Mouse (Mus musculus): ENCODE data around the gene Nacc1.
A peak's percentile ranks its signal among the peaks of the same experiment; 100 is the strongest.

Gene Nacc1

GRCm38 (mm10) chr8:84663483-84664327, 24.0 kb downstream of the Nacc1 start:
- DNase-seq (ENCODE audit: extremely low read depth, low read depth), result peak; percentile 95

DNA sequence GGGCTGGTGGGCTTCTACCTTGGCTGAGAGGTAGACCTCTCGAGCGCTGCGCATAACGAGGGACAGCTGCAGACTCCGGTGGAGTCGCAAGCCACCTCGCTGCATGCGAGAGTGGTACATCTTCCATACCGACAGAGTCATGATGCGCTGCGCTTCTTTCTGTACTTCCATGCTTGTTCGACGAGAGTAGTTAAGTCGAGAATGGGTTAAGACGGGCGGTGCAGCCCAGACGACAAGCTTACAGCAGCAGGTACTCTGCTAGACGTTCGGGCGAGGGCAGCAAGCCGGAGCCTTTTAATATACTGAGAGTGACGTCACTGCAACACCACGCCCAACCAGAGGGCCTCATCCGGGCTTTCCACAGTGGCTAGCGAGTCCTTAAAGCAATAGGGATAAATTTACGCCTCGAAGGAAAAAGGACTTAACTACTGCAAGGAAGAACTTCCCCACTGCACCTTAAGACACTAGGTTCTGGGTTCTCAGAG, 25.0 kb downstream of the Nacc1 start, which contains the start of gene Ier2:
TSS of gene Ier2 (minus strand) at position 272 of the 485 bp plus-strand sequence.
- peak; percentile 93 for DNase-seq (ENCODE audit: extremely low read depth, low read depth)

DNA sequence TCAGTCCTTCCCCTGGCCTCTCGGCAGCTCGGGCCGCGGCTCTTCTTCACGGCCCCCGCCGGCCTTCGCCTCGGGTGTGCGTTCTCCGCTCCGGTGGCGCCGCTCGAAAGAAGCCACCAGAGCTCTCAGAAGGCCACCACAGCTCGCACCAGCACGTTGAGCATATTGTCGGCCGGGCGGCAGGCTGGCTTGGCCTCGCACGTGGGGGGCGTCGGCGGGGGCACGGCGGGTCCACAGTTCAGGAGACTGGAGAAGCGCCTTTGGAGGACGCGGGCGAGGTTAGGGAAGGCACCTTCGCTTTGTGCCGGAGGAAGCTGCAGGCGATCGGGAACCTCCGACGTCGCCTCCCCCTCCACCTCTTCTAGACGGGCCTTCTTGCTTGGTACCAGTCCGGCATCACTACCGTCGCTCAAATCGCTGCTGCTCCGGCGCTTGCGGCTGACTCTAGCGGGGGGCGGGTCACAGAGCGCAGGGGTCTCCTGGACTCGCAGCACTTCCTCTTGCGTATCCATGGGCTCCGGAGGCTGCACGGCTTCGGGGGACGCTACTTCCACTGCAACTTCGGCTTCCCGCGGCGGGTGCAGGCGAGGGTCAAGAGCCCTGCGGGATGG, 25.6 kb downstream of the Nacc1 start:
- no peak for DNase-seq (ENCODE audit: extremely low read depth, low read depth)

- DNase-seq (ENCODE audit: extremely low read depth, low read depth), result no peak
Measured at GRCm38 (mm10) chr8:84661458-84661871, 26.2 kb downstream of the Nacc1 start.

DNA sequence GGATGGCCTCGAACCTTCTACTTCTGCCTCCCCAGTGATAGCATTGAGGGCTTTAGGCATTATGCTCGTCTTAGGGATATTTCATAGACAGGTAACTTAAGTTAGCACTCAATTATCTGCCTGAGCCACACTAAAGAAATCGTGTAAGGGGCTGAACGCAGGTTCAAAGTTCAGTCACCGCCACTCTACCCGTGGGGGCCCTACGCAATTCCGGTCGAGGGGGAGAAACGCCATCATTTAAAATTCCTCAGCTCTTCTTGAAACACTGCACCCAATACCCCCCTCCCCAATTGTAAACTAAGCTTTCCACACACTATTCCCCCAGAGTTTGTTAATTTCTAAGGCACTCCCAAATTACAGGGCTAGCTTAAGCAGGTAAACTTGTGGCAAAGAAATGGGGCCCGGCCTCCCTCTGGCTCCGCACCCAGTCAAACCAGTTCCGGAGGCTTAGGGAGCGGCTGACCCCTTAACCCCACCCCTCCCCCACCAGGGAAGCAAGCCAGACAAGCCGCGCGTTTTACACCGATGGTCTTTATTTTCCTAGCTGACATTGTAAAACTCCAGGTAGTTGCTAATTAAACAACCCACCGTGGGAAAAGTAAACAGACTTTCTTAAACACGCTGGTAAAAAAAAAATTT, 26.7 kb downstream of the Nacc1 start:
- DNase-seq (ENCODE audit: extremely low read depth, low read depth), result no peak

GRCm38 (mm10) chr8:84659936-84660818, 27.5 kb downstream of the Nacc1 start:
- DNase-seq (ENCODE audit: extremely low read depth, low read depth), result no peak

- DNase-seq (ENCODE audit: extremely low read depth, low read depth), result no peak
Measured at GRCm38 (mm10) chr8:84658951-84659350, 28.7 kb downstream of the Nacc1 start.

GRCm38 (mm10) chr8:84657680-84658079, 30.0 kb downstream of the Nacc1 start:
- DNase-seq (ENCODE audit: extremely low read depth, low read depth), result no peak

DNA sequence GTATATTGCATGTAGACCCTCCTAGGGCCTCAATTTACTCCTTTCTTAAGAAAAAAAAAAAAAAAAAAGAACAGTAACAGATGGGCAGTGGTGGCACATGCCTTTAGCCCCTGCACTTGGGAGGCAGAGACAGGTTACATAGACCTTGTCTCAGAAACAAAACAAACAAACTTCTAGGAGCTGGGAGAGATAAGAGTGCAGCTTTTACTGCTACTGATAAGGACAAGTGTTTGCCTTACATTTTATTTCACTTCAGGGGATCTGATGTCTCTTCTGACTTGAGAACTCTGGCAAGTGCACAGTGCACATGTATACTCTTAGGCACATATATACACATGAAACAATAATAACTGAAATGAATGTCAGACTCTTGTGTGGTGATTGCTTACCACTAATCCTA, 30.5 kb downstream of the Nacc1 start:
- no peak for DNase-seq (ENCODE audit: extremely low read depth, low read depth)

GRCm38 (mm10) chr8:84656641-84657126, 31.0 kb downstream of the Nacc1 start:
- no peak for DNase-seq (ENCODE audit: extremely low read depth, low read depth)

- no peak for DNase-seq (ENCODE audit: extremely low read depth, low read depth)
Measured at GRCm38 (mm10) chr8:84656191-84656525, 31.5 kb downstream of the Nacc1 start.

- no peak for DNase-seq (ENCODE audit: extremely low read depth, low read depth)
Measured at GRCm38 (mm10) chr8:84655336-84656190, 32.1 kb downstream of the Nacc1 start.

DNA sequence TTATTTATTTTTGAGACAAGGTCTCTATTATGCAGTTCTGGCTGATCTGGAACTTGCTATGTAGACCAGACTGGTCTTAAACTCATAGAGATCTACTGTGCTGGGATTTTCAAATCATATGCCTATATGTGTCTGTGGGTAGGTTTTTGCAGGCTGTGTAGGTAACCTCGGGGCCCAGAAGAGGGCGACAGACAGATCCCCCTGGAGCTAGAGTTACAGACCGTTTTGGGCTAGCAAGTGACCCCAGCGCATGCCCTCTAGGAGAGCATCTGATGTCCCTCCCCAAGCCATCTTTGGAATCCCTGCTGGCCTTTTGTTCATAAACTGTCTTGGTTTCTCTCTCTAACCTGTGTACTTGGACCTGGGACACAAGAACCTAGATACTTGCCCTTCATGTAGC, 33.1 kb downstream of the Nacc1 start:
- no peak for DNase-seq (ENCODE audit: extremely low read depth, low read depth)

GRCm38 (mm10) chr8:84653092-84653631, 34.5 kb downstream of the Nacc1 start:
- no peak for DNase-seq (ENCODE audit: extremely low read depth, low read depth)

GRCm38 (mm10) chr8:84650213-84650612, 37.4 kb downstream of the Nacc1 start:
- no peak for DNase-seq (ENCODE audit: extremely low read depth, low read depth)

GRCm38 (mm10) chr8:84647461-84647901, 40.2 kb downstream of the Nacc1 start:
- DNase-seq (ENCODE audit: extremely low read depth, low read depth), result peak; percentile 94

DNA sequence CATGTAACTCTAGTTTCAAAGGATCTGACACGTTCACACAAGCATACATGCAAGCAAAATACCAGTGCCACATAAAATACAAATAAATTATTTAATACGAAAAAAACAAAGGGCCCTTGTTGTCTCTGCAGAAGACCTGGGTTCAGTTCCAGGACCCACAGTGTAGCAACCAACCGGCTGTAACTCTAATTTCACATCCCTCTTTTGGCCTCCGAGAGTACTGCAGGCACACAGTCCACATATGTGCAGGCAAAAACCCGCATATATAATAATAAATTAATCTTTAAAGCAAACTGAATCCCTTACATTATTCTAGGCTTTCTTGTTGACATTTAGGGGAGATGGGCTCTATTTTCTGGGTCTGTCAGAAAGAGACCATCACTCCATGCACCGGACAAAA, 40.9 kb downstream of the Nacc1 start:
- DNase-seq (ENCODE audit: extremely low read depth, low read depth), result no peak

- no peak for DNase-seq (ENCODE audit: extremely low read depth, low read depth)
Measured at GRCm38 (mm10) chr8:84643019-84643418, 44.6 kb downstream of the Nacc1 start.

DNA sequence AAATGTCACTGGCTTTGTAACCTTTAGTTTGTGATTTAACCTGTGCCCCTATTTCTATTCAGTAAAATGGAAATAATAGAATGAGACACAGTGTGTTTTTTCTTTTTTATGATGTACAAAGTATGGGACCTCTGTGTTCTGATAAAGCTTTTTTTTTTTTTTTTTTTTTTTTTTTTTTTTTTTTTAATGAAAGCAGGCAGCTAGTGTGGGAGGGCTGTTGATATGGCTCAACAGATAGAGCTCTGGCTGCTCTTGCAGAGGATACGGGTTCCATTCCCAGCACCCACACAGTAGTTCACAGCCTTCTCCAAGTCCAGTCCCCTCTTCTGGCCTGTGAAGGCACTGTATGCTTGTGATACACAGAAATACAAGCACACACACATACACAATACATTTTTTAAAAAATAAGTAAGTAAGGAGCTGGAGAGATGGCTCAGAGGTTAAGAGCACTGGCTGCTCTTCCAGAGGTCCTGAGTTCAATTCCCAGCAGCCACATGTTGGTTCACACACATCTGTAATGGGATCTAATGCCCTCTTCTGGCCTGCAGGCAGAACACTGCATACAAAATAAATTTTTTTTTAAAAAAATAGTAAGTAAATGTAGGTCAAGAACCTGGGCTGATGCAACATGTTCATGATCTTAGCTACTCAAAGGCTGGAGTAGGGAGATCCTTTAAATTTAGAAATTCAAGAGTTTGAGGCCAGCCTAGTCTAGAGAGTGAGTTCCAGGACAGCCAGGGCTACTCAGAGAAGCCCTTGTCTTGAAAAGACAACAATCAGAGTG, 45.9 kb downstream of the Nacc1 start:
- DNase-seq (ENCODE audit: extremely low read depth, low read depth), result no peak
